Mouse (Mus musculus) intestine, embryonic 16.5 days (tissue): ENCODE data around the gene Rab4a. TPM values are rescaled to one million over a fixed set of nuclear protein-coding genes. Genes with fewer than 3 reads are reported as not detected.
A peak's percentile ranks its signal among the peaks of the same experiment; 100 is the strongest.

Experiments
- ATAC-seq: fragments of 200-750 bp; cut with Nextera tagmentation; 2 replicates; pipeline ENCODE4 v1.8.0; 2017; ENCODE audit warnings: moderate TSS enrichment, moderate library complexity
- H3K27ac ChIP-seq: fragments of 300-500 bp; sonication (generic); 2 replicates; pipeline ENCODE4 v1.5.1; 2014; ENCODE audit warnings: mild to moderate bottlenecking, low read length
- H3K27me3 ChIP-seq: fragments of 300-500 bp; sonication (generic); replicated peaks from 2 replicates; pipeline ENCODE4 v1.6.1; 2014; ENCODE audit warnings: low read length, control low read depth, mixed read lengths; ENCODE audit not compliant: control insufficient read depth, insufficient read depth
- H3K36me3 ChIP-seq: fragments of 300-500 bp; sonication (generic); 2 replicates; pipeline ENCODE4 v1.6.1; 2014; ENCODE audit warnings: low read length, control low read depth; ENCODE audit not compliant: control insufficient read depth, insufficient read depth
- H3K4me1 ChIP-seq: fragments of 300-500 bp; sonication (generic); 2 replicates; pipeline ENCODE4 v1.6.1; 2014; ENCODE audit warnings: low read length, control low read depth, mixed read lengths; ENCODE audit not compliant: control insufficient read depth, insufficient read depth
- H3K4me2 ChIP-seq: fragments of 300-500 bp; sonication (generic); 2 replicates; pipeline ENCODE4 v1.6.1; 2014; ENCODE audit warnings: low read depth, low read length, control low read depth
- H3K4me3 ChIP-seq: fragments of 300-500 bp; sonication (generic); 2 replicates; pipeline ENCODE4 v1.5.1; 2014; ENCODE audit warnings: mild to moderate bottlenecking, low read length
- H3K9ac ChIP-seq: fragments of 300-500 bp; sonication (generic); 2 replicates; pipeline ENCODE4 v1.6.1; 2014; ENCODE audit warnings: low read depth, low read length
- H3K9me3 ChIP-seq: fragments of 300-500 bp; sonication (generic); 2 replicates; pipeline ENCODE4 v1.6.1; 2016; ENCODE audit warnings: low read length, control low read depth; ENCODE audit not compliant: control insufficient read depth
- WGBS: fragments of 180-500 bp; shearing (Covaris S2); extraction: QIAGEN DNeasy Blood & Tissue Kit; methylation state at CpG from one replicate; pipeline ENCODE4 v1.1.7; 2014; 5-methylcytosine and 5-hydroxymethylcytosine counted together
- polyA plus RNA-seq: library from polyadenylated mRNA; unstranded; fragments of >200 nt; fragmentation: Nextera tagmentation; extraction: Ambion mirVana; gene quantifications from 2 replicates; pipeline ENCODE4 v1.2.1, GENCODE M21; 2015

Rab4a gene
- polyA plus RNA-seq, 1 experiment from 2014 or later, result 66.9 TPM

DNA sequence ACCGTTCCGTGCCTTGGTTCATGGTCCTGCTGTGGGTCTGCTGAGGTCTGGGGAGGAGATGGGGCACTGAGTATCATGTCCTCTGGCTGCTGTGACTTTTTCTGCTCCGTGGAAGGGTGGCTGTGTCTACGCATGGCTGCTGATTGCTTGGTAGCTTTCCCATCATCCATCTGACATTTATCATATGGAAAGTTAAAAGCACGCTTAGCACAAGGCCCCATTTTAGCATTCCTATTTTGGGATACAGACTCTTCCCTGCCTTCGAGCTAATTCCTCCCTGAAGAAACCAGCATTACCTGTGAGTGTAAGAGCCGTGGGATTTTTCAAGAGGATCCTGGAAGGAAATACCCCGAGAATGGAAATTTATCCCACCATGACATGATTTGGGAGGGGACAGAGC, 11.2 kb downstream of the Rab4a start:
- H3K9ac ChIP-seq, result no peak overlapping the region
- no peak overlapping the region for H3K27ac ChIP-seq
- H3K36me3 ChIP-seq, result peaks cover 5% of the 10 kb centered on the region; the same call in 1 of the 2 replicates
- 79% methylated on average over 8 of the region's 8 CpGs for WGBS
- no peak for ATAC-seq
- H3K9me3 ChIP-seq, result no peaks in the 10 kb centered on the region
- H3K27me3 ChIP-seq, result no peaks in the 10 kb centered on the region
- no peak overlapping the region for H3K4me2 ChIP-seq
- peaks cover 36% of the 10 kb centered on the region for H3K4me1 ChIP-seq
- no peak overlapping the region for H3K4me3 ChIP-seq

DNA sequence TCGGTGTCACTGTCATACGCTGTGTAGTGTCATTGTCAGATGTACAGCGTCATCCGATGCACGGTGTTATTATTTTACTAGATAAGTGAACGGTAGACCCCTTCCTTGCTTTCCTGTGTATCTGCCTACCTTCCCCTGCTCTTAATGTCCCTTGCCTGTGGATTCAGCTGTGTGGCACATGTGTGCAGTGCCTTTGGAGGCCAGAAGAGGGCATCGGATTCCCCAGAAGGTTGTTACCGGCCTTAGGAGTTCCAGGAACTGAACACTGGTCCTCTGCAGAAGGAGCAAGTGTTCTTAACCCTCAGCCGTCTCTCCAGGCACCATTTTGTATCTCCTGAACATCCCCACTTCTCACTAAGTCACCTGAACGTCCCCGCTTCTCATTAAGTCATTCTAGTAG, 12.0 kb downstream of the Rab4a start:
- no peaks in the 10 kb centered on the region for H3K27me3 ChIP-seq
- H3K4me1 ChIP-seq, result peaks cover 30% of the 10 kb centered on the region
- H3K4me3 ChIP-seq, result no peak overlapping the region
- H3K9me3 ChIP-seq, result no peaks in the 10 kb centered on the region
- H3K27ac ChIP-seq, result no peak overlapping the region
- peaks cover 5% of the 10 kb centered on the region; the same call in 1 of the 2 replicates for H3K36me3 ChIP-seq
- H3K9ac ChIP-seq, result no peak overlapping the region
- 91% methylated on average over 11 of the region's 11 CpGs for WGBS
- no peak for ATAC-seq
- no peak overlapping the region for H3K4me2 ChIP-seq

GRCm38 (mm10) chr8:123819683-123820610, 14.2 kb downstream of the Rab4a start:
- peaks cover 5% of the 10 kb centered on the region; the same call in 1 of the 2 replicates for H3K36me3 ChIP-seq
- WGBS, result 76% methylated on average over 19 of the region's 19 CpGs
- H3K9ac ChIP-seq, result peak overlapping the region; percentile 41; the same call in 1 of the 2 replicates
- no peaks in the 10 kb centered on the region for H3K27me3 ChIP-seq
- H3K9me3 ChIP-seq, result peaks cover 3% of the 10 kb centered on the region; the same call in 1 of the 2 replicates
- peak overlapping the region; percentile 30 for H3K4me2 ChIP-seq
- H3K4me3 ChIP-seq, result no peak overlapping the region
- ATAC-seq, result peak; percentile 90
- peaks cover 15% of the 10 kb centered on the region for H3K4me1 ChIP-seq
- H3K27ac ChIP-seq, result peak overlapping the region; percentile 81

DNA sequence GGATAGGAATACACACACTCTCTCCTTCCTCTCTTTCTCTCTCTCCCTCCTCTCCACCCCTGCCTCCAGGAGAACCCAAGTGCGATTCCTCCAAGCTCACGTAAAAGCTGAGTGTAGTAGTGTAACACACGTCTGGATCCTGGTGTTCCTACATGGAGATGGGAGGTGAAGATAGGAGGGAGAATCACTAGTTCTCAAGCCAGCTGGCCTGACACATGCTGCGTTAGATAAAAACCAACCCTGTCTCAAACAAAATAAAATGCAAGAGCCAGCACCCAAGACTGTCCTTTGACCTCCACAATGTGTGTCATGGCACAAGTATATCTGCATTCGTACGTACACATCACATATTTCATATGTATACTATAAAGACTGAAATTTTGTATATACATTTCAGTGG, 15.0 kb downstream of the Rab4a start:
- Histone ChIP-seq H3K4me3 (no peak overlapping the region), H3K4me2 (no peak overlapping the region), H3K4me1 (peaks cover 9% of the 10 kb centered on the region), H3K36me3 (peaks cover 5% of the 10 kb centered on the region; the same call in 1 of the 2 replicates), H3K27me3 (no peaks in the 10 kb centered on the region), H3K27ac (peak overlapping the region; percentile 35; the same call in 1 of the 2 replicates), H3K9me3 (peaks cover 3% of the 10 kb centered on the region; the same call in 1 of the 2 replicates), H3K9ac (no peak overlapping the region)
- WGBS, result 85% methylated on average over 6 of the region's 6 CpGs
- no peak for ATAC-seq

DNA sequence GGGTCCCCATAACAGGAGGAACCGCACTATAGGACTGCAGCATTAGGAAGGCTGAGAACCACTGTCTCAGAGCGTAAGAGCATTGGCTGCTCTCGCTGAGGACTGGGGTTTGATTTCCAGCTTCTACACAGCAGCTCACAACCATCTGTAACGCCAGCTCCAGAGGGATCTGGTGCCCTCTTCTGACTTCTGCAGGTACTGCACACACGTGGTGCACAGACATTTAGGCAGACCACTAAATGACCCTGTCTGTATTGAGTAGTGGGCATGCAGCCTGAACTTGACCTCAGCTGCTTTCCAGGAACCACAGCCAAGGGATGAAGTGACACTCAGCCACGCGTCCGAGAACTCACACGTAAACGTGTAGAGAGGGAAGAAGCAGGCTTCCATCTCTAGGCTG, 17.3 kb downstream of the Rab4a start:
- Histone ChIP-seq H3K9ac (no peak overlapping the region), H3K36me3 (peaks cover 3% of the 10 kb centered on the region), H3K27ac (no peak overlapping the region), H3K4me1 (0 out of 2 replicates have a peak, but pooled peaks cover 3% of the 10 kb centered on the region), H3K4me3 (no peak overlapping the region), H3K27me3 (no peaks in the 10 kb centered on the region), H3K9me3 (peaks cover 3% of the 10 kb centered on the region; the same call in 1 of the 2 replicates), H3K4me2 (no peak overlapping the region)
- no peak for ATAC-seq
- WGBS, result 94% methylated on average over 10 of the region's 10 CpGs

GRCm38 (mm10) chr8:123823532-123824123, 17.8 kb downstream of the Rab4a start:
- Histone ChIP-seq H3K4me3 (no peak overlapping the region), H3K9ac (no peak overlapping the region), H3K27ac (no peak overlapping the region), H3K4me2 (no peak overlapping the region), H3K27me3 (no peaks in the 10 kb centered on the region), H3K36me3 (peaks cover 3% of the 10 kb centered on the region), H3K4me1 (no peaks in the 10 kb centered on the region), H3K9me3 (peaks cover 3% of the 10 kb centered on the region; the same call in 1 of the 2 replicates)
- ATAC-seq, result no peak
- 71% methylated on average over 18 of the region's 18 CpGs for WGBS

- Histone ChIP-seq H3K4me2 (no peak overlapping the region), H3K36me3 (peaks cover 3% of the 10 kb centered on the region), H3K9me3 (peaks cover 3% of the 10 kb centered on the region; the same call in 1 of the 2 replicates), H3K4me3 (no peak overlapping the region), H3K4me1 (no peaks in the 10 kb centered on the region), H3K9ac (no peak overlapping the region), H3K27ac (no peak overlapping the region), H3K27me3 (no peaks in the 10 kb centered on the region)
- 64% methylated on average over 9 of the region's 9 CpGs for WGBS
- no peak for ATAC-seq
These were observed 20.2 kb downstream of the Rab4a start for GRCm38 (mm10) chr8:123826001-123826400.

- Histone ChIP-seq H3K4me2 (no peak overlapping the region), H3K27ac (no peak overlapping the region), H3K27me3 (no peaks in the 10 kb centered on the region), H3K36me3 (peaks cover 5% of the 10 kb centered on the region), H3K4me1 (no peaks in the 10 kb centered on the region), H3K9ac (no peak overlapping the region), H3K9me3 (peaks cover 3% of the 10 kb centered on the region; the same call in 1 of the 2 replicates), H3K4me3 (no peak overlapping the region)
- no peak for ATAC-seq
- 84% methylated on average over 7 of the region's 7 CpGs for WGBS
These were observed 21.0 kb downstream of the Rab4a start for GRCm38 (mm10) chr8:123826758-123827157.

DNA sequence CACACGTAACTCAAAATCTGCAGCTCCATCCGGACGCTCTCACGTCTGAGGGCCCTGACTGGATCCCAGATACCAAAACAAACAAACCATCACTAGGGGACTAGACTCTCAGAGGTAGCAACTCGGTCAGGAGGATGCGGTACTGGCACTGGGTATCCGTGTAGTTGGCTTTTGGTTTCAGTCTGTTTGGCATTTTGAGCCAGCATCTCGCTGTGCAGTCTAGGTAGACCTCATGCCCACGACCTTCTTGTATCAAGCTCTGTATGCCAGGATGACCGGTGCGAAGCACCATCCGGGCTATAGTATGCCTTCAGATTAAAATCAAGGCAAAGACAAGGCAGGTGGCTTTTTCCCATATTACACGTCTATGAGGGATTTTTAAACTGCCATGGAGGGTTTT, 21.7 kb downstream of the Rab4a start:
- Histone ChIP-seq H3K27ac (no peak overlapping the region), H3K36me3 (peaks cover 5% of the 10 kb centered on the region), H3K4me1 (no peaks in the 10 kb centered on the region), H3K4me2 (no peak overlapping the region), H3K27me3 (no peaks in the 10 kb centered on the region), H3K9ac (no peak overlapping the region), H3K4me3 (no peak overlapping the region), H3K9me3 (peaks cover 3% of the 10 kb centered on the region; the same call in 1 of the 2 replicates)
- no peak for ATAC-seq
- WGBS, result 90% methylated on average over 13 of the region's 13 CpGs
